ENCODE assay signal across 29 mouse cellular contexts in the genomic region with DNA sequence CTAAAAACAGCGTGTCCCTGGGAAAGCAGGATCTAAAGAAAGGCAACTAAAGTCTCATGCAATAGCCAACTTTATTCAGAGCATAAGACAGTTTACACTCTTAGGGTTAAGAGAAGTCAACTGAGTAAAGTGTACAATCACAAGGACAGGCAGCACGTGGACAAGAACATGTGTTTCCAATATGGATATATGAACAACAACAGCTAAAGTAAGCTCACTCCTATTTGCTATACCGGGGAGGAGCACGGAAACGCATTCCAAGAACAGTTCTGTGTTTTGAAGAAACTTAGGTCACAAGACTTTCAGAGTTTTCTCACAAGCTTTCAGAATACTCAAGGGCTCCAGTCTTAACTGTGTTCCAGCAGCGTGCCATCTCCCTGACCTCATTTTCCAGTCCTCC. TPM values are rescaled to one million over a fixed set of nuclear protein-coding genes. Genes with fewer than 3 reads are reported as not detected.
A peak's percentile ranks its signal among the peaks of the same experiment; 100 is the strongest.
DNase-seq lines count a peak whose midpoint lies in the region; ATAC-seq and TF ChIP-seq lines count a peak whose summit lies in the region.
"Had no signal": no experiment of that assay in that cellular context is flagged by ENCODE, and none has a peak within 500 bp of the region (broad histone marks: within the 10 kb centered on the region; RNA-seq: fewer than 3 reads in every experiment).

No protein-coding gene starts in this region.

- WGBS in embryonic facial prominence, embryonic 15.5 days = 27% methylated on average over 6 of the region's 6 CpGs

- no peak overlapping the region for H3K9ac ChIP-seq in ES-Bruce4 (ENCODE audit: low read depth, poor library complexity, severe bottlenecking)
- H3K9ac ChIP-seq in embryonic facial prominence, embryonic 15.5 days = no peak overlapping the region
- H3K9ac ChIP-seq: forebrain, postnatal 0 days; heart, embryonic 12.5 days; liver, embryonic 12.5 days; midbrain, embryonic 15.5 days had no signal

- no peak for TF ChIP-seq POLR2A in ES-Bruce4 (IDR thresholded peaks at IDR 0.05; ENCODE audit: insufficient read depth, low read length)

- peak overlapping the region; percentile 77 for H3K27ac ChIP-seq in left cerebral cortex, adult 2 months
- H3K27ac ChIP-seq in ES-Bruce4 (ENCODE audit: insufficient read depth, low read length) = peak overlapping the region; percentile 26; the same call in 1 of the 2 replicates
- H3K27ac ChIP-seq in embryonic facial prominence, embryonic 15.5 days (replicated peaks) = peak overlapping the region; percentile 65
- H3K27ac ChIP-seq: liver, embryonic 12.5 days; macrophage; midbrain, embryonic 15.5 days; neural tube, embryonic 13.5 days had no signal

- no peaks in the 10 kb centered on the region for H3K36me3 ChIP-seq in ES-Bruce4 (ENCODE audit: control insufficient read depth, insufficient read depth, low read length, poor library complexity, severe bottlenecking)
- no peaks in the 10 kb centered on the region for H3K36me3 ChIP-seq in embryonic facial prominence, embryonic 15.5 days
- H3K36me3 ChIP-seq: heart, embryonic 12.5 days; hindbrain, embryonic 10.5 days; liver, embryonic 12.5 days; midbrain, embryonic 15.5 days; neural tube, embryonic 13.5 days had no signal

- TF ChIP-seq CTCF in left cerebral cortex, adult 2 months (IDR thresholded peaks at IDR 0.05) = no peak
- TF ChIP-seq CTCF in ES-Bruce4 (IDR thresholded peaks at IDR 0.05; ENCODE audit: low read depth, low read length) = no peak

- intact Hi-C loops in left cerebral cortex, adult 2 months (cut with DNase I) = loop anchor here (5.0 kb wide), 2 partner anchors 69 to 124 kb away; partner anchors contain the start of gene Kdelc2

- no peaks in the 10 kb centered on the region for H3K9me3 ChIP-seq in ES-Bruce4 (replicated peaks; ENCODE audit: control insufficient read depth, insufficient read depth, low read length, poor library complexity, severe bottlenecking)
- H3K9me3 ChIP-seq in embryonic facial prominence, embryonic 15.5 days (replicated peaks) = no peaks in the 10 kb centered on the region
- H3K9me3 ChIP-seq: heart, embryonic 12.5 days; hindbrain, embryonic 10.5 days; liver, embryonic 12.5 days; midbrain, embryonic 15.5 days; neural tube, embryonic 13.5 days had no signal

- no peak for ATAC-seq in embryonic facial prominence, embryonic 15.5 days (ENCODE audit: insufficient number of reproducible peaks, low FRiP score, low TSS enrichment, low read depth)
- ATAC-seq in megakaryocyte-erythroid progenitor cell, adult 5-6 weeks (replicated peaks; ENCODE audit: low FRiP score, low TSS enrichment, poor library complexity, severe bottlenecking) = no peak
- ATAC-seq: forebrain, postnatal 0 days; inflammation-experienced regulatory T-cells, adult 6 months; liver, embryonic 12.5 days; midbrain, embryonic 15.5 days had no signal

- no peak for TF ChIP-seq EP300 in ES-Bruce4 (IDR thresholded peaks at IDR 0.05; ENCODE audit: insufficient read depth, low read depth, low read length)

- no peaks in the 10 kb centered on the region for H3K27me3 ChIP-seq in ES-Bruce4 (ENCODE audit: control insufficient read depth, insufficient read depth, low read length, poor library complexity, severe bottlenecking)
- no peaks in the 10 kb centered on the region for H3K27me3 ChIP-seq in embryonic facial prominence, embryonic 15.5 days
- H3K27me3 ChIP-seq: heart, embryonic 12.5 days; liver, embryonic 12.5 days; midbrain, embryonic 15.5 days; neural tube, embryonic 13.5 days had no signal

- DNase-seq in left cerebral cortex, adult 2 months (ENCODE audit: extremely low spot score in 1 of 2, low spot score in 2 of 2) = no peak
- DNase-seq in left cerebral cortex, adult 18-20 months (ENCODE audit: low spot score in 2 of 2) = no peak
- peak; percentile 77 for DNase-seq in NIH3T3 (ENCODE audit: low read depth)
- no peak for DNase-seq in layer of hippocampus, adult 18-20 months (ENCODE audit: low spot score in 2 of 2)
- no peak for DNase-seq in urinary bladder, postnatal 4 days (ENCODE audit: low spot score in 2 of 2)
- DNase-seq: cerebellum, adult 11 months; cerebellum, adult 9-11 months; forebrain, postnatal 0 days; heart, postnatal 10 days; kidney, adult 18-20 months; kidney, postnatal 4 days; layer of hippocampus, adult 9-11 months; left cerebral cortex, postnatal 4 days; lung, adult 2 months; right cerebral cortex, postnatal 25 days; spleen, adult 18-20 months; thymus, postnatal 14 days had no signal

- H3K4me2 ChIP-seq in embryonic facial prominence, embryonic 15.5 days (replicated peaks) = no peak overlapping the region
- H3K4me2 ChIP-seq: heart, embryonic 12.5 days; liver, embryonic 12.5 days; midbrain, embryonic 15.5 days; neural tube, embryonic 13.5 days had no signal

- H3K4me1 ChIP-seq in ES-Bruce4 (ENCODE audit: control insufficient read depth, insufficient read depth, low read length) = peaks cover 2% of the 10 kb centered on the region
- H3K4me1 ChIP-seq in embryonic facial prominence, embryonic 15.5 days = peaks cover 9% of the 10 kb centered on the region
- H3K4me1 ChIP-seq: liver, embryonic 12.5 days; midbrain, embryonic 15.5 days had no signal

- no peak overlapping the region for H3K4me3 ChIP-seq in left cerebral cortex, adult 2 months
- no peak overlapping the region for H3K4me3 ChIP-seq in ES-Bruce4 (ENCODE audit: low read depth, low read length)
- H3K4me3 ChIP-seq in embryonic facial prominence, embryonic 15.5 days (replicated peaks) = no peak overlapping the region
- H3K4me3 ChIP-seq: heart, embryonic 12.5 days; hindbrain, embryonic 10.5 days; liver, embryonic 12.5 days; midbrain, embryonic 15.5 days; myocyte; neural tube, embryonic 13.5 days had no signal

RNA-seq across cellular contexts. Expression of gene Ddx10, which starts 10.3 kb away (rescaled TPM):
- total RNA-seq in left cerebral cortex, adult 2 months (2021) = 10 to 100 TPM; 19.8 to 22.1 TPM
- 10 to 100 TPM; 20.8 to 22.7 TPM for total RNA-seq in left cerebral cortex, adult 18-20 months (2021)
- 56.3 and 59.9 TPM in 2 replicates for polyA plus RNA-seq in ES-Bruce4 (2011; ENCODE audit: insufficient read depth, insufficient read length, low read depth, missing spikeins)
- polyA plus RNA-seq in embryonic facial prominence, embryonic 15.5 days (2015; fragmentation: Nextera tagmentation; extraction: Ambion mirVana) = 23.4 and 26.0 TPM in 2 replicates
- 35.9 and 49.9 TPM in 2 replicates for total RNA-seq in megakaryocyte-erythroid progenitor cell, adult 5-6 weeks (2014; fragmentation: Nextera tagmentation)
- 117 TPM in 2 replicates for total RNA-seq in megakaryocyte-erythroid progenitor cell, adult 5-6 weeks (2017)
- 10 to 100 TPM; 20.4 to 23.0 TPM for total RNA-seq in layer of hippocampus, adult 18-20 months (2021)

RNA-seq across cellular contexts. Expression of gene Exph5, which starts 43.3 kb away (rescaled TPM):
- 10 to 100 TPM; 27.4 to 33.4 TPM for total RNA-seq in left cerebral cortex, adult 2 months (2021)
- 10 to 100 TPM; 26.8 to 31.3 TPM for total RNA-seq in left cerebral cortex, adult 18-20 months (2021)
- polyA plus RNA-seq in ES-Bruce4 (2011; ENCODE audit: insufficient read depth, insufficient read length, low read depth, missing spikeins) = 0.40 and 0.64 TPM in 2 replicates
- 2.3 and 2.4 TPM in 2 replicates for polyA plus RNA-seq in embryonic facial prominence, embryonic 15.5 days (2015; fragmentation: Nextera tagmentation; extraction: Ambion mirVana)
- total RNA-seq in megakaryocyte-erythroid progenitor cell, adult 5-6 weeks (2014; fragmentation: Nextera tagmentation) = not detected in 2 replicates
- not detected in 2 replicates for total RNA-seq in megakaryocyte-erythroid progenitor cell, adult 5-6 weeks (2017)
- total RNA-seq in layer of hippocampus, adult 18-20 months (2021) = 1 to 10 TPM; 4.4 to 4.5 TPM
- polyA plus RNA-seq: C2C12, macrophage, myocyte had no signal

Comparison
In these comparisons a context has a peak if more than half of its experiments do, and no peak if none do; other contexts are left out.
1. H3K27ac ChIP-seq: peak in every context shown above with its lines; median percentile 77 in left cerebral cortex, adult 2 months; 65 in embryonic facial prominence, embryonic 15.5 days; 26 in ES-Bruce4.
2. RNA of gene Exph5, which starts 43.3 kb away (total RNA-seq): 27.4 to 33.4 TPM in left cerebral cortex, adult 2 months, 26.8 to 31.3 TPM in left cerebral cortex, adult 18-20 months and 4.4 to 4.5 TPM in layer of hippocampus, adult 18-20 months; not detected in megakaryocyte-erythroid progenitor cell, adult 5-6 weeks; every median in the first group is over 4 times any median in the second.